Mouse (Mus musculus) testis, adult 2 months (tissue): ENCODE data around the gene Mus81. TPM values are rescaled to one million over a fixed set of nuclear protein-coding genes. Genes with fewer than 3 reads are reported as not detected.

Source experiments
- H3K27ac ChIP-seq: fragments of 200-500 bp; 2 replicates; pipeline ENCODE4 v1.5.1; 2012; ENCODE audit warnings: low read depth, low read length; ENCODE audit not compliant: control insufficient read depth, insufficient read depth
- H3K27me3 ChIP-seq: fragments of 200-500 bp; 2 replicates; pipeline ENCODE4 v1.6.1; 2012; ENCODE audit warnings: mild to moderate bottlenecking, low read length, moderate library complexity; ENCODE audit not compliant: control insufficient read depth, insufficient read depth
- H3K36me3 ChIP-seq: fragments of 200-500 bp; 2 replicates; pipeline ENCODE4 v1.6.1; 2012; ENCODE audit warnings: mild to moderate bottlenecking, low read length; ENCODE audit not compliant: control insufficient read depth, insufficient read depth
- H3K4me1 ChIP-seq: fragments of 200-500 bp; 2 replicates; pipeline ENCODE4 v1.6.1; 2012; ENCODE audit warnings: low read length; ENCODE audit not compliant: control insufficient read depth, insufficient read depth
- H3K4me3 ChIP-seq: fragments of 200-500 bp; 2 replicates; pipeline ENCODE4 v1.5.1; 2012; ENCODE audit warnings: low read depth, mild to moderate bottlenecking, low read length, moderate library complexity, mixed read lengths; ENCODE audit not compliant: control insufficient read depth
- CTCF ChIP-seq: fragments of 200-500 bp; IDR thresholded peaks from 2 replicates; pipeline ENCODE4 v1.5.1; 2012; ENCODE audit warnings: low read depth, mild to moderate bottlenecking, inconsistent platforms, low read length, moderate library complexity; ENCODE audit not compliant: control insufficient read depth, insufficient read depth, insufficient replicate concordance
- POLR2A ChIP-seq: fragments of 200-500 bp; IDR thresholded peaks from 2 replicates; pipeline ENCODE4 v1.6.1; 2012; ENCODE audit warnings: low read depth, mild to moderate bottlenecking, inconsistent platforms, low read length, moderate library complexity; ENCODE audit not compliant: control insufficient read depth
- polyA plus RNA-seq: library from polyadenylated mRNA; depleted of rRNA; stranded (reverse); fragments of >200 nt; gene quantifications from 2 replicates; pipeline ENCODE4 v1.2.3, GENCODE M21; 2012; rRNA removed

The Mus81 gene
- polyA plus RNA-seq, 1 experiment, result 55.3 TPM

DNA sequence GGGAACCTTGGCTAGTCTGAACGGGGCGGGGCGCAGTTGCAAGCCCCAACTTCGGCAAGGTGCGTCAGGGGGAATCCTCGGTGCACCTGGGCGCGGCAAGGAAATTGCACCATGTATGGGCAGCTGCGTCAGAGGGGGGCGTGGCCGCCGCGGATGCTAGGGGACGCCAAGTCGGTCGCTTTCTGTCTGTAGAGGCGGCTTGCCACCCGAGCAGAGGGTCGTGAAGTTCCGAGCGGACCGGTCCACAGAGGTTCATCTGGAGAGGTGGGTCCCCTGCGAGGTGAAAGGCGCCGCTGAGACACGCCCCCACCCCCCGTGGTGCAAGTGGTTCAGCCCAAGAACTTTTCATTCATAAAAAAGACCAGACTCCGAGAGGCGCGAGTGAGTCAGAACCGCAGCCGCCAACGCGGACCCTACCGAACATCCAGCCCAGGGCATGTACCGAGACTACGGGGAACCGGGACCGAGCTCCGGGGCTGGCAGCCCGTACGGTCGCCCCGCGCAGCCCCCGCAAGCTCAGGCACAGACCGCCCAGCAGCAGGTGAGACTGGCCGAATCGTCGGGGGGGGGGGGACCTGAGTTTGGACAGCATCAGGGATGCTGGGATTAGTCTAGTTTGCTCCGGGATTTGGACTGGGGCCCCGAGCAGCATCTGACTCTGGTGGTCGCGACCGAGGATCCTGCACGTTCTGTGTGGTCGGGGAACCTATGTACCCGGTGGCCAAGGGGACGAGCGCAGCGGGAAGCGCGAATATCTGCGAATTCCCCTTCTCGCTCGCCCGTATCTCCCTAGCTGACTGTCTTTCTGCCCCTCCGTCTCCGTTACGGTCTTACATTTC is 40.5 kb downstream of the Mus81 start, which contains the start of gene Fosl1:
Gene Fosl1 (plus strand): TSS at position 33 of the 839 bp plus-strand sequence.
- no peak within 1 kb of the TSS for H3K27ac ChIP-seq
- no peaks in the 10 kb centered on the region for H3K27me3 ChIP-seq
- TF ChIP-seq CTCF, result no peak
- no peak for TF ChIP-seq POLR2A
- peak within 1 kb of the TSS; percentile 83 for H3K4me3 ChIP-seq
- peaks cover 20% of the 10 kb centered on the region for H3K4me1 ChIP-seq
- H3K36me3 ChIP-seq, result no peaks in the 10 kb centered on the region

DNA sequence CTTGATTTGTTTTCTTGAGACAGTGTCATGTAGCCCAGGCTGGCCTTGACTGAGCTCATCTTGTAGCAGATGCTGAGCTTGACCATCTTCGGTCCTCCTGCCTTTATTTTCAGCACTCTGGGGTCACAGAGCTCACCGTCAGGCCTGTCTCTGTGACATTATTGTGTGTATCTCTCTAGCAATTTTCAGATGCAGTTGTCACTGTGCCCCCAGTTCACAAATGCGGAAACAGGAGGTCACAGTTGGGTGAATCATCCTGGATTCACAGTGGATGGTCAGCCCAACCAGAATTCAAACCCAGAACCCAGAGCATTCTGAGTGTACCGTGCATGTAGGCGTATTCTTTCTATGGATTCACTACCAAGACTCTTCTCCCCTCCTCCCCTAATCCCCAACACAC is 42.5 kb downstream of the Mus81 start:
- H3K27ac ChIP-seq, result no peak overlapping the region
- H3K4me1 ChIP-seq, result peaks cover 20% of the 10 kb centered on the region
- H3K27me3 ChIP-seq, result no peaks in the 10 kb centered on the region
- TF ChIP-seq POLR2A (no peak), CTCF (no peak)
- no peaks in the 10 kb centered on the region for H3K36me3 ChIP-seq
- H3K4me3 ChIP-seq, result no peak overlapping the region

DNA sequence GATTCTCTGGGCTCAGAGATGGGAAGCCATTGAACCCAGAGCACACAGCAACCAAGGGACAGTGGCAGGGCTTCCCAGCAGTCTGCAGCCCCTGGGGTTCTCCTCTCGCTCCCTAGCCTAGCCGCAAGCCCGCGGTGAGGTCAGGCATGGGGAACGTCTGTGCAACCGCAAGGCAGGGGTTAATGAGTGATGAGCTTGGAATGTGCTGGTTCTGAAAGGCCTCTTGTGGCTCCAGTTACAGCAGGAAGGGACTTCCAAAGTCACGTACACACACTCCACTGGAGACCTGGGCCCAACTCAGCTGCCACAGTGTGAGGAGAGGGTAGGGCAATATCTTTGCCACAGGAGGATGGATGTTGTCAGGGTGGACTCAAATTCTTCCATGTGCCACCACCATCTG is 43.2 kb downstream of the Mus81 start:
- H3K27ac ChIP-seq, result no peak overlapping the region
- TF ChIP-seq CTCF (no peak), POLR2A (no peak)
- no peak overlapping the region for H3K4me3 ChIP-seq
- peaks cover 20% of the 10 kb centered on the region for H3K4me1 ChIP-seq
- H3K27me3 ChIP-seq, result no peaks in the 10 kb centered on the region
- no peaks in the 10 kb centered on the region for H3K36me3 ChIP-seq

DNA sequence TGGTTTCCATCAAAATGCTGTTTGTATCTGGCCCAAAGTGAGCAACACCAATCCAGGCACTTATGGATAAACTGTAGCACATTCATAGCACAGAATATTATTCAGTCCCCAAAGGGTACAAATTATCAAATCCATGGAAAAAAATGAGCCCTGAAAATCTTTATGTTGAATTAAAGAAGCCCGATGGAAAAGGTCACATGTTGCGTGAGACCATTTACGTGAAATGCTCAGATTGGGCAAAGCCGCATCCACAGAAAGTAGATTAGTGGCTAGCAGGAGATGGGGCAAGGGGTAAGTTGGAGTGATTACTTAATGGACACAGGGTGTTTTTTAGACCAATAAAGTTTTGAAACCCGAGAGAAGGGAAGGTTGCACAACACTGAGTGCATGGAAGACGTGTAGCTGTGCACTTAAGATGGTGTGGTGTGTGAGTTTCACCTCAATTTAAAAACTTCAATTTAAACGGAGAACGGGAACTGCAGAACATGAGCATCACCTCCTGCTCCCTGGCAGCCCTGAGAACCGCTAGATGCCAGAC is 43.8 kb downstream of the Mus81 start:
- no peaks in the 10 kb centered on the region for H3K36me3 ChIP-seq
- H3K4me3 ChIP-seq, result no peak overlapping the region
- no peak for TF ChIP-seq POLR2A
- no peak for TF ChIP-seq CTCF
- H3K27me3 ChIP-seq, result no peaks in the 10 kb centered on the region
- H3K4me1 ChIP-seq, result peaks cover 20% of the 10 kb centered on the region
- H3K27ac ChIP-seq, result no peak overlapping the region

DNA sequence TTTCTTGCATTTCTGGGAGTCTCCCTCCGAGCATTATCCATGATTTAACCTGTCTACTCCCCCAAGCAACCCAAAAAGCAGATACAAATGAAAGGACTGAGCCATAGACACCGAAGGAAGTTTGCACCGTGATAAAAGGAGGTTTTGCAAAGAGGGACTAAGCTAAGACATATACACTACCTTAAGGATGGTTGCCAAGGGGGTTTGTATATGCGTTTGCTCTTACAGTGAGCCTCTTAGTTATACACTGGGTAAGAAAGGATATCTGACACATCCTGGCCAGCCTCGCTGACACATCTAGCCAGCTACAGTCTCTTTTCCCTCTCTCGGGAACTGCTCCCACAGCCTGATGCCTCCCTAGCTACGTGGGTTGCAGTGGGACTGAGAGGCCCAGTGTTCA is 54.3 kb downstream of the Mus81 start:
- H3K4me1 ChIP-seq, result peaks cover 6% of the 10 kb centered on the region
- no peaks in the 10 kb centered on the region for H3K27me3 ChIP-seq
- no peak overlapping the region for H3K4me3 ChIP-seq
- no peak overlapping the region for H3K27ac ChIP-seq
- H3K36me3 ChIP-seq, result no peaks in the 10 kb centered on the region
- no peak for TF ChIP-seq CTCF
- TF ChIP-seq POLR2A, result no peak

DNA sequence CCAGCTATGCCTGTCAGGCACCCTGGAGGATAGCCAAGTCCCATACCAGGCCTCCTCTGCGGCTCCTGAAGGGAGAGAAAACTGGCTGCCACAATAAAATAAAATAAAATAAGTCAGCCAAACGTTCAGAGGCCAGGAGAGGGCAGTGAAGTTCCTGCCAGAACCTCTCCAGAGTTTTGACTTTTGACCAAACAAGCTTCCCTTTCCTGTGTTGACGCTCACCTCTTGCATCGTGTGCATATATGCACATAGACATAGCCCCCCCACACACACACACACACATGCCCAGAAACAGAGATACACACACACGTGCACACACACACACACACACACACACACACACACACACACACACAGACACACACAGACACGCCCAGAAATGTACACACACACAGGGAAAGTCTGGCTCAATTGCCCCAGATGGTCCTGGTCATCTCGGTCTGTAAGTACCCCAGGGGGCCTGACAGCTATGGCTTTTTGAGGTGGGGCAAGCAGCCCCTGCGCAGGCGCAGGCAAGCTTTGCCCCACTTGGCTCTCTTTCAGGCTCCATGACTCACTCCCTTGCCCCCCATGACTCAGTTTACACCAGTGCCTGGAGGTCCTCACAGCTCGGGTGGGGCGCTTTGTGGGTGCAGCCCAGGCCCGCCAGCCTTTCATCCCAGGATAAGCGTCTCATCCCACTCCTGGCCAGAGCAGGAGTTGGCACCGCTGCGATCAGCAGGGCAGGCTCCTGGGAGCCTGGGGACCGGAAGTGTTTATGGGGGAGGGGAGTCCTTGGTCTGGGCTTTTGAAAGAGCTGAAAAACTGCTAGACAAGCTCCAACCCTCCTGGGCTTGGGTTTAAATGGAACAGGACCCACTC is 55.0 kb downstream of the Mus81 start:
- peaks cover 6% of the 10 kb centered on the region for H3K4me1 ChIP-seq
- 0 out of 2 replicates have a peak overlapping the region, but pooled peaks have one; percentile 26 for H3K27ac ChIP-seq
- TF ChIP-seq POLR2A (no peak), CTCF (no peak)
- H3K36me3 ChIP-seq, result no peaks in the 10 kb centered on the region
- H3K4me3 ChIP-seq, result no peak overlapping the region
- no peaks in the 10 kb centered on the region for H3K27me3 ChIP-seq

Other genes with a start within 250 kb of the Mus81 start
- 163 and 169 TPM in 2 replicates for gene Pacs1, start 215.3 kb downstream of the Mus81 start, polyA plus RNA-seq
- gene Sf3b2, start 192.9 kb downstream of the Mus81 start, polyA plus RNA-seq, result 92.2 and 93.4 TPM in 2 replicates
- gene Gal3st3, start 190.1 kb downstream of the Mus81 start, polyA plus RNA-seq, result 2.2 and 2.4 TPM in 2 replicates
- 219 and 262 TPM in 2 replicates for gene Catsper1, start 152.7 kb downstream of the Mus81 start, polyA plus RNA-seq
- gene Cst6, start 138.8 kb downstream of the Mus81 start, polyA plus RNA-seq, result 0.85 and 1.5 TPM in 2 replicates
- gene Eif1ad, start 121.7 kb downstream of the Mus81 start, polyA plus RNA-seq, result 24.5 and 26.9 TPM in 2 replicates
- gene Banf1, start 121.2 kb downstream of the Mus81 start, polyA plus RNA-seq, result 105 and 120 TPM in 2 replicates
- 27.4 and 32.8 TPM in 2 replicates for gene Sart1, start 99.7 kb downstream of the Mus81 start, polyA plus RNA-seq
- gene Tsga10ip, start 85.9 kb downstream of the Mus81 start, polyA plus RNA-seq, result 353 and 423 TPM in 2 replicates
- 290 and 345 TPM in 2 replicates for gene Drap1, start 63.4 kb downstream of the Mus81 start, polyA plus RNA-seq
- gene AI837181, start 63.3 kb downstream of the Mus81 start, polyA plus RNA-seq, result 82.3 and 88.1 TPM in 2 replicates
- 3.2 TPM in 2 replicates for gene Fosl1, start 40.9 kb downstream of the Mus81 start, polyA plus RNA-seq
- 0.65 and 0.89 TPM in 2 replicates for gene Ccdc85b, start 30.5 kb downstream of the Mus81 start, polyA plus RNA-seq
- 70.0 and 71.3 TPM in 2 replicates for gene Fibp, start 27.8 kb downstream of the Mus81 start, polyA plus RNA-seq
- 0.14 TPM in 1 of 2 replicates, not detected in the other for gene Ctsw, start 19.9 kb downstream of the Mus81 start, polyA plus RNA-seq
- 17.3 and 17.6 TPM in 2 replicates for gene Efemp2, start 14.4 kb downstream of the Mus81 start, polyA plus RNA-seq
- gene Cfl1, start 2.1 kb upstream of the Mus81 start, polyA plus RNA-seq, result 225 and 243 TPM in 2 replicates
- gene 1700020D05Rik, start 15.4 kb upstream of the Mus81 start, polyA plus RNA-seq, result 289 and 311 TPM in 2 replicates
- 11.0 and 12.7 TPM in 2 replicates for gene Snx32, start 22.1 kb upstream of the Mus81 start, polyA plus RNA-seq
- 8.5 and 10.1 TPM in 2 replicates for gene Ovol1, start 72.2 kb upstream of the Mus81 start, polyA plus RNA-seq
- gene Ap5b1, start 79.6 kb upstream of the Mus81 start, polyA plus RNA-seq, result 15.4 and 16.7 TPM in 2 replicates
- 27.3 and 36.7 TPM in 2 replicates for gene Rnaseh2c, start 113.5 kb upstream of the Mus81 start, polyA plus RNA-seq
- 108 and 120 TPM in 2 replicates for gene Kat5, start 121.8 kb upstream of the Mus81 start, polyA plus RNA-seq
- gene Rela, start 149.1 kb upstream of the Mus81 start, polyA plus RNA-seq, result 42.5 and 44.5 TPM in 2 replicates
- gene Sipa1, start 175.3 kb upstream of the Mus81 start, polyA plus RNA-seq, result 5.5 and 9.4 TPM in 2 replicates
- gene Map3k11, start 200.3 kb upstream of the Mus81 start, polyA plus RNA-seq, result 24.6 and 31.8 TPM in 2 replicates
- 63.4 and 67.4 TPM in 2 replicates for gene Pcnx3, start 200.5 kb upstream of the Mus81 start, polyA plus RNA-seq
- 10.2 and 10.8 TPM in 2 replicates for gene Kcnk7, start 216.0 kb upstream of the Mus81 start, polyA plus RNA-seq
- 105 and 122 TPM in 2 replicates for gene Ehbp1l1, start 237.9 kb upstream of the Mus81 start, polyA plus RNA-seq
- gene Fam89b, start 241.3 kb upstream of the Mus81 start, polyA plus RNA-seq, result 256 and 286 TPM in 2 replicates